Mouse (Mus musculus): ENCODE results near the gene Adprm. TPM values are rescaled to one million over a fixed set of nuclear protein-coding genes. Genes with fewer than 3 reads are reported as not detected.

The Adprm gene
- total and polyA plus RNA-seq, 3 experiments, result 31.2 to 53.8 (median 43.4) TPM

DNA sequence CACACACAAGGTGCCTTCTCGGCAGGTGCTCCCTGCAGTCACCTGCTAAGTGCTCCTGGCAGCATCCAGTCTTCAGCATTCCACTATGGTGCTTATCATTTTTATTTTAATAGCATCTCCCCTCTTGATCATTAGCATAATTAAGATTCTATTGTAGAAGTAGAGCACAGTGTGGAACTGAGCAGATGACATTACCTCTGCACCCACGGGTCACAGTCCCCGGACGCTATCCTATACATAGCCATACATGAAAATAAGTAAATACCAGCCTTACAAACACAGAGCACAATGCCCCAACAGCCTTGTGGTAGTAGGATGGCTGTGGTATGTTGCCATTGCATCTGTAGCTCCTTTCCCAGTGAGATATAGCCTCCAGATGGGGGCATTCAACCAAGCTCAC, 43.9 kb downstream of the Adprm start:
- no peak overlapping the region for H3K4me2 ChIP-seq (ENCODE audit: insufficient read depth, low read depth, poor library complexity, severe bottlenecking)
- H3K27ac ChIP-seq (ENCODE audit: insufficient read depth, low read depth), result no peak overlapping the region
- H3K79me2 ChIP-seq (replicated peaks; ENCODE audit: control insufficient read depth, extremely low read depth, insufficient read depth, poor library complexity, severe bottlenecking), result no peaks in the 10 kb centered on the region
- peaks cover 20% of the 10 kb centered on the region for H3K27me3 ChIP-seq (replicated peaks)
- H3K4me3 ChIP-seq (replicated peaks in 1 of 3; ENCODE audit: low read depth in 2 of 3, low read length in 2 of 3, poor library complexity in 1 of 3), result no peak overlapping the region
- TF ChIP-seq MXI1 (IDR thresholded peaks at IDR 0.05; ENCODE audit: low read depth, low read length), result no peak
- no peak for TF ChIP-seq GABPA (IDR thresholded peaks at IDR 0.05; ENCODE audit: insufficient replicate concordance, low read depth, low read length)
- no peak for TF ChIP-seq NRF1 (IDR thresholded peaks at IDR 0.05; ENCODE audit: low read depth, low read length)
- TF ChIP-seq UBTF (IDR thresholded peaks at IDR 0.05; ENCODE audit: low read depth, low read length), result no peak
- TF ChIP-seq JUND (conservative IDR thresholded peaks at IDR 0.05; ENCODE audit: low read depth, low read length), result no peak
- TF ChIP-seq BHLHE40 (IDR thresholded peaks at IDR 0.05; ENCODE audit: low read depth, low read length), result no peak
- TF ChIP-seq TBP (conservative IDR thresholded peaks at IDR 0.05; ENCODE audit: low read depth, low read length), result no peak
- no peak for TF ChIP-seq SMC3 (IDR thresholded peaks at IDR 0.05; ENCODE audit: low read depth, low read length)
- TF ChIP-seq RCOR1 (conservative IDR thresholded peaks at IDR 0.05; ENCODE audit: low read depth, low read length), result no peak
- no peak for TF ChIP-seq SIN3A (IDR thresholded peaks at IDR 0.05; ENCODE audit: low read length)
- TF ChIP-seq MAZ (IDR thresholded peaks at IDR 0.05; ENCODE audit: low read depth, low read length), result no peak
- H3K36me3 ChIP-seq (replicated peaks in 1 of 2; ENCODE audit: control insufficient read depth in 1 of 2, insufficient read depth in 1 of 2, low read length in 1 of 2), result no peaks in the 10 kb centered on the region
- peaks cover 0 to 3% of the 10 kb centered on the region in 2 experiments; a peak in 1 of 4 replicates for H3K4me1 ChIP-seq (ENCODE audit: control insufficient read depth in 1 of 2, insufficient read depth in 2 of 2)
- no peak overlapping the region for H3K9ac ChIP-seq (ENCODE audit: insufficient read depth, low read depth)
- H3K9me3 ChIP-seq (replicated peaks; ENCODE audit: low read length), result no peaks in the 10 kb centered on the region
- in situ Hi-C loops (cut with MboI; ENCODE audit: low pct_ligation_motif_present, low pct_unique_long_range_greater_than_20kb, low sequenced_read_pairs), result no loop called here
- dilution Hi-C loops (cut with MboI; ENCODE audit: extremely low pct_ligation_motif_present, extremely low pct_unique_long_range_greater_than_20kb, low sequenced_read_pairs), result no loop called here
- DNase-seq (ENCODE audit: extremely low read depth), result no peak

DNA sequence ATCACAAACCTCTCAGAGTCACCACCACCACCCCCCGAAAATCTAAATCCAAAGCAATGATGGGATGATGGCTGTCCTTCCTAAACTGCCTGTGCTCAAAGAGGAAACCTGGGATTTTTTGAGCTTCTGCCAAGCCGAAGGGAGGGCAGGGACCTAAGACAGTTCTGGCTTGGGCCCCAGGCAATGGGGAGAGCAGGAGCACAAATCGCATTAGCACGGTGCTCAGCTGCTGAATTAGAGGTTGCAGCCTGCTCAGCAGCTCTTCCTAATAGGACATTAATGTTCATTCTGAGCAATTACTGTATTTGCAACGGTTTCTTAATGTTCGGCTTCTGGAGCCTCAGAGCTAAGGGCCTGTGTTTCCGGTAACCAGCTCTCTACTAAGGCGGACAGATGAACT, 44.4 kb downstream of the Adprm start:
- Histone ChIP-seq H3K27me3 (replicated peaks) (peaks cover 21% of the 10 kb centered on the region), H3K27ac (ENCODE audit: insufficient read depth, low read depth) (no peak overlapping the region), H3K9ac (ENCODE audit: insufficient read depth, low read depth) (no peak overlapping the region), H3K36me3 (replicated peaks in 1 of 2; ENCODE audit: control insufficient read depth in 1 of 2, insufficient read depth in 1 of 2, low read length in 1 of 2) (no peaks in the 10 kb centered on the region), H3K4me3 (replicated peaks in 1 of 3; ENCODE audit: low read depth in 2 of 3, low read length in 2 of 3, poor library complexity in 1 of 3) (no peak overlapping the region), H3K4me2 (ENCODE audit: insufficient read depth, low read depth, poor library complexity, severe bottlenecking) (no peak overlapping the region), H3K4me1 (ENCODE audit: control insufficient read depth in 1 of 2, insufficient read depth in 2 of 2) (peaks cover 0 to 3% of the 10 kb centered on the region in 2 experiments; a peak in 1 of 4 replicates), H3K9me3 (replicated peaks; ENCODE audit: low read length) (no peaks in the 10 kb centered on the region), H3K79me2 (replicated peaks; ENCODE audit: control insufficient read depth, extremely low read depth, insufficient read depth, poor library complexity, severe bottlenecking) (no peaks in the 10 kb centered on the region)
- no peak for TF ChIP-seq SMC3 (IDR thresholded peaks at IDR 0.05; ENCODE audit: low read depth, low read length)
- TF ChIP-seq EP300 (IDR thresholded peaks at IDR 0.05; ENCODE audit: low read length), result no peak
- no peak for TF ChIP-seq NELFE (IDR thresholded peaks at IDR 0.05; ENCODE audit: low read depth, low read length)
- no peak for TF ChIP-seq GABPA (IDR thresholded peaks at IDR 0.05; ENCODE audit: insufficient replicate concordance, low read depth, low read length)
- TF ChIP-seq JUND (conservative IDR thresholded peaks at IDR 0.05; ENCODE audit: low read depth, low read length), result no peak
- TF ChIP-seq RCOR1 (conservative IDR thresholded peaks at IDR 0.05; ENCODE audit: low read depth, low read length), result no peak
- TF ChIP-seq CHD1 (IDR thresholded peaks at IDR 0.05; ENCODE audit: low read depth, low read length), result no peak
- no peak for TF ChIP-seq MAZ (IDR thresholded peaks at IDR 0.05; ENCODE audit: low read depth, low read length)
- no peak for TF ChIP-seq POLR2A (IDR thresholded peaks at IDR 0.05; ENCODE audit: low read depth, low read length)
- no peak for TF ChIP-seq HCFC1 (IDR thresholded peaks at IDR 0.05; ENCODE audit: low read depth, low read length)
- in situ Hi-C loops (cut with MboI; ENCODE audit: low pct_ligation_motif_present, low pct_unique_long_range_greater_than_20kb, low sequenced_read_pairs) (no loop called here), dilution Hi-C loops (cut with MboI; ENCODE audit: extremely low pct_ligation_motif_present, extremely low pct_unique_long_range_greater_than_20kb, low sequenced_read_pairs) (no loop called here)
- no peak for DNase-seq (ENCODE audit: extremely low read depth)

All from CH12.LX (cell line).